Mouse (Mus musculus): Measurements from ENCODE around the gene Gtf2f2. TPM values are rescaled to one million over a fixed set of nuclear protein-coding genes. Genes with fewer than 3 reads are reported as not detected.

Gene Gtf2f2
- 28.0 and 31.7 TPM in 2 replicates for polyA plus RNA-seq (2015; fragmentation: Nextera tagmentation; extraction: Ambion mirVana)

GRCm38 (mm10) chr14:76010102-76011061, at the start of gene Gtf2f2:
Gtf2f2 (minus strand) TSS chr14:76010865.
- peaks cover 9% of the 10 kb centered on the region; the same call in 1 of the 2 replicates for H3K4me1 ChIP-seq (ENCODE audit: control insufficient read depth, insufficient read depth, low read length)

GRCm38 (mm10) chr14:76059441-76059840, 48.8 kb upstream of the Gtf2f2 start:
- Histone ChIP-seq H3K4me3 (ENCODE audit: low read length) (no peak overlapping the region), H3K27ac (ENCODE audit: low read length) (no peak overlapping the region), H3K9me3 (ENCODE audit: control insufficient read depth, low read length) (no peaks in the 10 kb centered on the region), H3K4me1 (ENCODE audit: control insufficient read depth, insufficient read depth, low read length) (no peaks in the 10 kb centered on the region), H3K4me2 (ENCODE audit: low read depth, low read length) (no peak overlapping the region), H3K36me3 (ENCODE audit: control insufficient read depth, insufficient read depth, low read length) (no peaks in the 10 kb centered on the region), H3K27me3 (replicated peaks; ENCODE audit: control insufficient read depth, insufficient read depth, low read length) (no peaks in the 10 kb centered on the region), H3K9ac (ENCODE audit: low read depth, low read length) (no peak overlapping the region)
- WGBS: 74% methylated on average over 5 of the region's 5 CpGs
- no peak for ATAC-seq

More at GRCm38 (mm10) chr14:76010102-76011061, at the start of gene Gtf2f2:
- peak; percentile 95 for ATAC-seq
- WGBS: under 1% methylated on average over 67 of the region's 67 CpGs
- H3K9ac ChIP-seq (ENCODE audit: low read depth, low read length): peak within 1 kb of the TSS; percentile 84
- H3K9me3 ChIP-seq (ENCODE audit: control insufficient read depth, low read length): no peaks in the 10 kb centered on the region
- H3K27me3 ChIP-seq (replicated peaks; ENCODE audit: control insufficient read depth, insufficient read depth, low read length): no peaks in the 10 kb centered on the region
- peak within 1 kb of the TSS; percentile 80 for H3K27ac ChIP-seq (ENCODE audit: low read length)
- H3K4me3 ChIP-seq (ENCODE audit: low read length): peak within 1 kb of the TSS; percentile 88
- no peaks in the 10 kb centered on the region for H3K36me3 ChIP-seq (ENCODE audit: control insufficient read depth, insufficient read depth, low read length)
- H3K4me2 ChIP-seq (ENCODE audit: low read depth, low read length): peak within 1 kb of the TSS; percentile 71

DNA sequence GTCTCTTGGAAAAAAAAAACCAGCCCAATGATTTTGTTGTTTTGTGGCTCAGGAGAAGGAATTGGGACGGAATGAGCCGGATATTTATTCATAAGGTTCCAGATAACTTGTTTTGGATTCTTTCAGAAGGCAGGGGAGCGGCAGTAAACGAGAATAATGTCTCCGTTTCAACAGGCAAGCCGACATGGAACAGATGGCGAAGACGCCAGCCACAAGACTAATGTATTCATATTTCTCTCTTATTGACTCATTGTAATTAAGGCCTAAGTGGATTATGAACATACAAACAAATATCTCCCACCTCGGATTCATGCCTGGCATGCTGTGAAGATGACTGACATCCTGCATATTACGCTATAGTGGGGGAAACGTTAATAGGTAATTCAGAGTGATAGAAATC, 43.1 kb upstream of the Gtf2f2 start:
- Histone ChIP-seq H3K4me1 (ENCODE audit: control insufficient read depth, insufficient read depth, low read length) (no peaks in the 10 kb centered on the region), H3K4me2 (ENCODE audit: low read depth, low read length) (no peak overlapping the region), H3K36me3 (ENCODE audit: control insufficient read depth, insufficient read depth, low read length) (no peaks in the 10 kb centered on the region), H3K9ac (ENCODE audit: low read depth, low read length) (no peak overlapping the region), H3K27me3 (replicated peaks; ENCODE audit: control insufficient read depth, insufficient read depth, low read length) (no peaks in the 10 kb centered on the region), H3K9me3 (ENCODE audit: control insufficient read depth, low read length) (no peaks in the 10 kb centered on the region), H3K27ac (ENCODE audit: low read length) (no peak overlapping the region), H3K4me3 (ENCODE audit: low read length) (no peak overlapping the region)
- 72% methylated on average over 11 of the region's 11 CpGs for WGBS
- ATAC-seq: no peak

DNA sequence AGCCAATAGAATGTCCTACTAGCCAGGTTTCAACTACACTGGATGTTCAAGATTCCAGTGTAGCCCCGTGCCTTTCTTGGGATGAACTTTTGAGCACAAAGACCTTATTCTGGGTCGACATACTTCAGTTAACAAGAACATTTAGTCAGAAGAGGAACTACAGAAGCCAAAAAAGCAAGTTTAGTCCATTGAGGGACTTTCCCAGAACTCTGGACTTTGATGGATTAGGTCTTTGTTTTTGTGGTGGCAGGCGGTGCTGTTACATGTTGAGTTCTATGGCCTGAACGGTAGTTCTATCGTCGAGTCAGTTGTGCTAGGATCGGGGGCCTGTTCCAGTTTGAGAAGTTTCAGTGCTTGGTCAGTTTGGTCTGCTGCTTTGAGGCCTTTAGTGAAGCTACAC, 41.3 kb upstream of the Gtf2f2 start:
- H3K27ac ChIP-seq (ENCODE audit: low read length): no peak overlapping the region
- H3K27me3 ChIP-seq (replicated peaks; ENCODE audit: control insufficient read depth, insufficient read depth, low read length): no peaks in the 10 kb centered on the region
- no peak overlapping the region for H3K4me2 ChIP-seq (ENCODE audit: low read depth, low read length)
- H3K9ac ChIP-seq (ENCODE audit: low read depth, low read length): no peak overlapping the region
- no peaks in the 10 kb centered on the region for H3K4me1 ChIP-seq (ENCODE audit: control insufficient read depth, insufficient read depth, low read length)
- no peak for ATAC-seq
- 81% methylated on average over 7 of the region's 7 CpGs for WGBS
- no peaks in the 10 kb centered on the region for H3K9me3 ChIP-seq (ENCODE audit: control insufficient read depth, low read length)
- H3K36me3 ChIP-seq (ENCODE audit: control insufficient read depth, insufficient read depth, low read length): no peaks in the 10 kb centered on the region
- H3K4me3 ChIP-seq (ENCODE audit: low read length): no peak overlapping the region

DNA sequence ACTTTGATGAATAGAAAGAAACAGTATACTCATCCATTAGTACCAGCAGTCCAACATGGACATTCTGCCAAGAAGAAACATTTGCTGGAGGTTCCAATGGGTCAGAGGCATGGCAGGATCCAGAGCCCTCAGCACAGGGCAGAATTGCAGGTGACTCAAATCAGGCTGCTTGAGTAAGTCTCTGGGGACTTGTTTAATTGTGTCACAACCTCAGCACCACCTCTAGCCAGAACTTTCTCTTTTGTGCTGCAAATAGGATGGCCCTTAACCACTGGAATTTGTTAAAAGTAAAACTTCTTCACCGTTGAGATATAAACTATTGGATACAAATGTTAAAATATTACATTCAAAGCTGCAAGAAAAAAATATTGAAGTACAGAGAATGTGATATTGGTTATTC, 35.1 kb upstream of the Gtf2f2 start:
- H3K36me3 ChIP-seq (ENCODE audit: control insufficient read depth, insufficient read depth, low read length): no peaks in the 10 kb centered on the region
- no peak overlapping the region for H3K9ac ChIP-seq (ENCODE audit: low read depth, low read length)
- no peaks in the 10 kb centered on the region for H3K27me3 ChIP-seq (replicated peaks; ENCODE audit: control insufficient read depth, insufficient read depth, low read length)
- H3K4me2 ChIP-seq (ENCODE audit: low read depth, low read length): no peak overlapping the region
- no peaks in the 10 kb centered on the region for H3K4me1 ChIP-seq (ENCODE audit: control insufficient read depth, insufficient read depth, low read length)
- WGBS: 57% methylated on average over 1 of the region's 1 CpGs
- no peak overlapping the region for H3K4me3 ChIP-seq (ENCODE audit: low read length)
- H3K9me3 ChIP-seq (ENCODE audit: control insufficient read depth, low read length): no peaks in the 10 kb centered on the region
- H3K27ac ChIP-seq (ENCODE audit: low read length): no peak overlapping the region
- ATAC-seq: no peak

- 70% methylated on average over 3 of the region's 3 CpGs for WGBS
- Histone ChIP-seq H3K36me3 (ENCODE audit: control insufficient read depth, insufficient read depth, low read length) (no peaks in the 10 kb centered on the region), H3K27me3 (replicated peaks; ENCODE audit: control insufficient read depth, insufficient read depth, low read length) (no peaks in the 10 kb centered on the region), H3K27ac (ENCODE audit: low read length) (no peak overlapping the region), H3K9me3 (ENCODE audit: control insufficient read depth, low read length) (no peaks in the 10 kb centered on the region), H3K4me3 (ENCODE audit: low read length) (no peak overlapping the region), H3K4me1 (ENCODE audit: control insufficient read depth, insufficient read depth, low read length) (no peaks in the 10 kb centered on the region), H3K4me2 (ENCODE audit: low read depth, low read length) (no peak overlapping the region), H3K9ac (ENCODE audit: low read depth, low read length) (no peak overlapping the region)
- no peak for ATAC-seq
Measured at GRCm38 (mm10) chr14:76044164-76044557, 33.5 kb upstream of the Gtf2f2 start.

- WGBS: 78% methylated on average over 14 of the region's 14 CpGs
- H3K4me1 ChIP-seq (ENCODE audit: control insufficient read depth, insufficient read depth, low read length): no peaks in the 10 kb centered on the region
- no peak for ATAC-seq
- no peak overlapping the region for H3K9ac ChIP-seq (ENCODE audit: low read depth, low read length)
- H3K4me3 ChIP-seq (ENCODE audit: low read length): no peak overlapping the region
- H3K4me2 ChIP-seq (ENCODE audit: low read depth, low read length): no peak overlapping the region
- H3K27ac ChIP-seq (ENCODE audit: low read length): no peak overlapping the region
- no peaks in the 10 kb centered on the region for H3K36me3 ChIP-seq (ENCODE audit: control insufficient read depth, insufficient read depth, low read length)
- no peaks in the 10 kb centered on the region for H3K9me3 ChIP-seq (ENCODE audit: control insufficient read depth, low read length)
- H3K27me3 ChIP-seq (replicated peaks; ENCODE audit: control insufficient read depth, insufficient read depth, low read length): no peaks in the 10 kb centered on the region
Measured at GRCm38 (mm10) chr14:76043251-76044163, 32.8 kb upstream of the Gtf2f2 start.

DNA sequence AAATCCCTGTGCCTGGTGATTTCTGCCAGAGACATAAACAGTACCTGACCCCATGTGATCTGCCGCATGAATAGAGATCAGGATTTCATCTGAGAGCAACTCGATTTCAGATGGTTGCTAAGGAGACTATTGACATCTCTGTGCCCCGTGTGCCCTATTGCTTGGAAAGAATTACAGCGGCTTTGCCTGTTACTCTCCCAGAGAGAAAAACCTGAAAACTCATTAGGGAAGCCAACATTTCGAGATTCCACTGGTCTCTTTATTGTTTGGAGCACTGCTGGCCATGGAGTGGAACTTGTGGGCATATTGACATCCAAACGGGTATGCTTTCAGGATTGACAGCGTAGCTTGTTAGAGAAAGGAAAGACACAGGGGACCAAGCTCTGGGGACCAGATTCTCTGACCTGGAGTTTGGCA, 22.6 kb upstream of the Gtf2f2 start:
- H3K4me3 ChIP-seq (ENCODE audit: low read length): no peak overlapping the region
- ATAC-seq: no peak
- WGBS: 22% methylated on average over 7 of the region's 7 CpGs
- no peak overlapping the region for H3K4me2 ChIP-seq (ENCODE audit: low read depth, low read length)
- H3K36me3 ChIP-seq (ENCODE audit: control insufficient read depth, insufficient read depth, low read length): no peaks in the 10 kb centered on the region
- no peaks in the 10 kb centered on the region for H3K27me3 ChIP-seq (replicated peaks; ENCODE audit: control insufficient read depth, insufficient read depth, low read length)
- no peak overlapping the region for H3K9ac ChIP-seq (ENCODE audit: low read depth, low read length)
- no peak overlapping the region for H3K27ac ChIP-seq (ENCODE audit: low read length)
- no peaks in the 10 kb centered on the region for H3K4me1 ChIP-seq (ENCODE audit: control insufficient read depth, insufficient read depth, low read length)
- H3K9me3 ChIP-seq (ENCODE audit: control insufficient read depth, low read length): no peaks in the 10 kb centered on the region

GRCm38 (mm10) chr14:76032671-76033136, 22.0 kb upstream of the Gtf2f2 start:
- Histone ChIP-seq H3K4me3 (ENCODE audit: low read length) (no peak overlapping the region), H3K4me2 (ENCODE audit: low read depth, low read length) (no peak overlapping the region), H3K9ac (ENCODE audit: low read depth, low read length) (no peak overlapping the region), H3K27me3 (replicated peaks; ENCODE audit: control insufficient read depth, insufficient read depth, low read length) (no peaks in the 10 kb centered on the region), H3K27ac (ENCODE audit: low read length) (no peak overlapping the region), H3K4me1 (ENCODE audit: control insufficient read depth, insufficient read depth, low read length) (no peaks in the 10 kb centered on the region), H3K36me3 (ENCODE audit: control insufficient read depth, insufficient read depth, low read length) (no peaks in the 10 kb centered on the region), H3K9me3 (ENCODE audit: control insufficient read depth, low read length) (no peaks in the 10 kb centered on the region)
- 39% methylated on average over 7 of the region's 7 CpGs for WGBS
- no peak for ATAC-seq

Measured in intestine, embryonic 16.5 days (tissue).